Mouse (Mus musculus): ENCODE data around the gene Cnst. TPM values are rescaled to one million over a fixed set of nuclear protein-coding genes. Genes with fewer than 3 reads are reported as not detected.

Gene Cnst
- polyA plus RNA-seq, 1 experiment from 2014 or later: 10.4 TPM

DNA sequence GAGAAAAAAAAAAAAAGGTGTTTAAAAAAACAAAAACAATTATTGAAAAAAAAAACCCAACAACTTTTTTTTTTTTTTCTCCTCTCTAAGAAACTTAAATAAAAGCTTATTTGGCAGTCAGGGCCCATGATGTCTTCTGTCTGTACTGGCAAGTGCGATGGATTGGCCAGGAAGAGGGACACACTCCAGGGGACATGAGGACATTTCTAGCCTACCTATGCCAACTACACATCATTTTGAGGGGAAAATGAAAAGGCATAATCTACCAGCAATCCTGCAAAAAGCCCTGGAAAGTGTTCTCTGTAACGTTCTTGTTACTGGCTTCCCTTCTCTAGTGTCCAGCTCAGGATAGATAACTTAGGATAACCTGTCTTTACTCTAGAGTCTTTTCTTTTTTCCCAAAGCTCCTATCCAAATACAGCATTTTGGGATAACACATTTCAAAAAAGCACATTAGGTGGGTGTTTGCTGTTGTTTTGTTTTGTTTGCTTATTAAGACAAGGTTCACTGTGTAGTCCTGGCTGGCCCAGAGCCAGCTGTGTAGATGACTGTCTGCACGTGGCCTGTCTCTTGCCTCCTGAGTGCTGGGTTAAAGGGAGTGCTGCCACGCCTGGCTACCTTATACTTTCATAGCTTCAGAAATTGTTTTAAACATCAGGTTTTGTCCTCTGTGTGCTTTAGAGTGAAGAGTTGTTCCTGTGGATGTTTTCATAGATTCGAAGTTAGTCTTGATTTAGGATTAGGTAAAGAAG is 7.2 kb downstream of the Cnst start:
- POLR2A ChIA-PET: interaction anchor here (0.7 kb wide), 1 partner anchor 1195 kb away, joined by 3 read pairs; no protein-coding TSS in a partner anchor

GRCm38 (mm10) chr1:179553949-179554347 is 7.8 kb downstream of the Cnst start:
- no peaks in the 10 kb centered on the region for H3K27me3 ChIP-seq
- CTCF ChIA-PET: interaction anchor here (1.3 to 1.9 kb wide), 3 partner anchors 51 to 70 kb away, joined by 3 to 4 read pairs (median 4); no protein-coding TSS in a partner anchor
- no peak for TF ChIP-seq CTCF (IDR thresholded peaks at IDR 0.05)
- in situ Hi-C loops (cut with MboI; ENCODE audit: low pct_unique_long_range_greater_than_20kb): no loop called here
- ATAC-seq: no peak
- POLR2A ChIA-PET: no interaction called here
- DNase-seq (ENCODE audit: low read depth, low spot score): no peak

More for the DNA sequence above, 7.2 kb downstream of the Cnst start:
- in situ Hi-C loops (cut with MboI; ENCODE audit: low pct_unique_long_range_greater_than_20kb): no loop called here
- no peaks in the 10 kb centered on the region for H3K27me3 ChIP-seq
- no peak for TF ChIP-seq CTCF (IDR thresholded peaks at IDR 0.05)
- ATAC-seq (no peak), DNase-seq (ENCODE audit: low read depth, low spot score) (no peak)
- CTCF ChIA-PET: interaction anchor here (1.3 to 1.9 kb wide), 3 partner anchors 51 to 70 kb away, joined by 3 to 4 read pairs (median 4); no protein-coding TSS in a partner anchor

DNA sequence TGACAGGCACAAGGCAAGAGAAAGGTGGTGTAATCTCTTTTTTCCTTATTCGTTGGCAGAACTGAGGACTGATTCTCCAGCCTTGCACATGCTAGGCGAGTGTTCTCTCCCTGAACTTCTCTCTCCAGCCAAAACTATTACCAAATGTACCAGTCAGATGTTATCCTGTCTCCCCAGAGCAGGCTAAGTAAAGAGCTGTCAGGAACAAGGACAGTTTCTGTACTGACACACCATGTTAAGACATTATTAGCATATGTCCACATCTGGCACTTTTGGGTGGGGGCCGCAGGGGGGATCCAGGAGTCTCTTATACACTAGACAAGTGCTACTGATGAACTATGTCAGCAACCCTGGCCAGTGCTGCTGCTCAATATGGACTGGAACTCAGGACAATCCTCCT is 10.8 kb downstream of the Cnst start:
- no peak for ATAC-seq
- ChIA-PET POLR2A (no interaction called here), CTCF (interaction anchor here (0.7 kb wide), 1 partner anchor 15 kb away, joined by 3 read pairs; no protein-coding TSS in a partner anchor)
- DNase-seq (ENCODE audit: low read depth, low spot score): no peak
- in situ Hi-C loops (cut with MboI; ENCODE audit: low pct_unique_long_range_greater_than_20kb): no loop called here
- H3K27me3 ChIP-seq: no peaks in the 10 kb centered on the region
- no peak for TF ChIP-seq CTCF (IDR thresholded peaks at IDR 0.05)

DNA sequence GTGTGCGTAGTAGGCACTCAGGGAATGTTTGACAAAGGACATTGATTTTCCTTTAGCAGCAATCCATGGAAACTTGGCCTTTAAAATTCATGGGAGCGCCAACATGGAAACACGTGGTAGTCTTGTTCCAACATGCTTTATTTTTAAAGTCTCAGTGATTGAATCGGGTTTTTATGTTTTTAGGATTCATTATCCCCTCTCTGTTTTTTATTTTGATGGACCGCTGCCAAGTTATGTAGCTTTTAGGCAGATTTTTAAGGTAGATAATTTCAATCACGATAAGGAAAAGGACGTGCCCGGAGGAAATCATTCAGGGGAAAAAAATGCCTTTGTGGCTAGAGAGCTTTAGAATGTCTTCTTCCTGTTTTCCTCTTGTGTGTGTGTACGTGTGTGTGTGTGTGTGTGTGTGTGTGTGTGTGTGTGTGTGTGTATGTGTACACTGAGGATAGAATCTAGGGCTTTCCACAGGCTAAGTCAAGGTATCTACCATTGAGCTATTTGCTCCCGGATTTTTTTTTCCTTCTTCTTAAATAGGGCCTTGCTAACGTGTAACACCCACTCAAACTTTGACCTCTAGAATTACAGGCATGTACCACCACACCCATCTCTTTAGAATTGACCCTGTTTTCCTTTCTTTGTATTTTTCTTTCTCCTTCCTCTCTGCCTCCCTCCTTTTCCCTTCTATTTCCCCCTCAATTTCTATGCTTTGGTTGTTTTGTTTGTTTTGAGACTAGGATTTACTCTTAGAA is 13.4 kb downstream of the Cnst start:
- no peaks in the 10 kb centered on the region for H3K27me3 ChIP-seq
- CTCF ChIA-PET: interaction anchor here (0.8 to 1.7 kb wide), 5 partner anchors 8 to 64 kb away, joined by 3 read pairs; no protein-coding TSS in a partner anchor
- no peak for TF ChIP-seq CTCF (IDR thresholded peaks at IDR 0.05)
- DNase-seq (ENCODE audit: low read depth, low spot score): no peak
- no peak for ATAC-seq
- POLR2A ChIA-PET: interaction anchor here (0.6 kb wide), 2 partner anchors 15 to 69 kb away, joined by 3 to 4 read pairs; no protein-coding TSS in a partner anchor
- in situ Hi-C loops (cut with MboI; ENCODE audit: low pct_unique_long_range_greater_than_20kb): no loop called here

- CTCF ChIA-PET: no interaction called here
- DNase-seq (ENCODE audit: low read depth, low spot score) (no peak), ATAC-seq (no peak)
- POLR2A ChIA-PET: no interaction called here
- in situ Hi-C loops (cut with MboI; ENCODE audit: low pct_unique_long_range_greater_than_20kb): no loop called here
- H3K27me3 ChIP-seq: no peaks in the 10 kb centered on the region
- no peak for TF ChIP-seq CTCF (IDR thresholded peaks at IDR 0.05)
These were observed 14.8 kb downstream of the Cnst start for GRCm38 (mm10) chr1:179560845-179561430.

- TF ChIP-seq CTCF (IDR thresholded peaks at IDR 0.05): no peak
- CTCF ChIA-PET: interaction anchor here (2.7 kb wide), 1 partner anchor 13 kb away, joined by 8 read pairs; no protein-coding TSS in a partner anchor
- no peaks in the 10 kb centered on the region for H3K27me3 ChIP-seq
- DNase-seq (ENCODE audit: low read depth, low spot score) (no peak), ATAC-seq (no peak)
- POLR2A ChIA-PET: interaction anchor here (0.6 kb wide), 1 partner anchor 51 kb away, joined by 3 read pairs; no protein-coding TSS in a partner anchor
- in situ Hi-C loops (cut with MboI; ENCODE audit: low pct_unique_long_range_greater_than_20kb): no loop called here
These were observed 17.0 kb downstream of the Cnst start for GRCm38 (mm10) chr1:179563211-179563610.

- no peak for ATAC-seq
- in situ Hi-C loops (cut with MboI; ENCODE audit: low pct_unique_long_range_greater_than_20kb): no loop called here
- CTCF ChIA-PET: interaction anchor here (2.7 kb wide), 1 partner anchor 13 kb away, joined by 8 read pairs; no protein-coding TSS in a partner anchor
- TF ChIP-seq CTCF (IDR thresholded peaks at IDR 0.05): no peak
- H3K27me3 ChIP-seq: no peaks in the 10 kb centered on the region
- POLR2A ChIA-PET: no interaction called here
- no peak for DNase-seq (ENCODE audit: low read depth, low spot score)
These were observed 17.8 kb downstream of the Cnst start for GRCm38 (mm10) chr1:179563926-179564325.

GRCm38 (mm10) chr1:179567558-179567957 is 21.4 kb downstream of the Cnst start:
- H3K27me3 ChIP-seq: no peaks in the 10 kb centered on the region
- DNase-seq (ENCODE audit: low read depth, low spot score): no peak
- in situ Hi-C loops (cut with MboI; ENCODE audit: low pct_unique_long_range_greater_than_20kb): no loop called here
- TF ChIP-seq CTCF (IDR thresholded peaks at IDR 0.05): no peak
- CTCF ChIA-PET: interaction anchor here (1.0 kb wide), 1 partner anchor 8 kb away, joined by 3 read pairs; no protein-coding TSS in a partner anchor
- POLR2A ChIA-PET: interaction anchor here (0.6 kb wide), 1 partner anchor 10 kb away, joined by 3 read pairs; no protein-coding TSS in a partner anchor
- no peak for ATAC-seq

GRCm38 (mm10) chr1:179568690-179569398 is 22.7 kb downstream of the Cnst start:
- DNase-seq (ENCODE audit: low read depth, low spot score): no peak
- TF ChIP-seq CTCF (IDR thresholded peaks at IDR 0.05): no peak
- ChIA-PET CTCF (interaction anchor here (1.1 kb wide), 1 partner anchor 22 kb away, joined by 3 read pairs; the partner anchor contains the start of genes Cnst and Tfb2m), POLR2A (no interaction called here)
- ATAC-seq: no peak
- in situ Hi-C loops (cut with MboI; ENCODE audit: low pct_unique_long_range_greater_than_20kb): no loop called here
- H3K27me3 ChIP-seq: no peaks in the 10 kb centered on the region

DNA sequence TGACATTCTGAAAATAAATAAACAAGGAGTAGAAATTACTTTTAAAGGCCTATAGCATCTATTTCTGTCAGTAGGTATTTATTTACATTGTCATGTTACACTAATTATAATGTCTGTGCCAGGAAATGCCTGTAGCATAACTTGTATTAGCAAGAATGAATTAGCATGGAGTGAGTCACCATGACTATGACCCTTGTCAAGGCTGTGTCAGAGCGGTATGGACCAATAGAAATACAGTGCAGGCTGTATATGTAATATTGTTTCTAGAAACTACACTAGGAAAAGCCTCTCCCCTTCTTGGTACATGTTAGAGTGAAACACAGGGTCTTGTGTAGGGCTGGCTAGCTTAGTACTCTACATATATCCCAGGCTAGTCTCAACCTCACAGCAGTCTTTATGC is 24.3 kb downstream of the Cnst start:
- DNase-seq (ENCODE audit: low read depth, low spot score): no peak
- TF ChIP-seq CTCF (IDR thresholded peaks at IDR 0.05): no peak
- ChIA-PET CTCF (interaction anchor here (1.7 kb wide), 1 partner anchor 14 kb away, joined by 6 read pairs; no protein-coding TSS in a partner anchor), POLR2A (no interaction called here)
- no peak for ATAC-seq
- no peaks in the 10 kb centered on the region for H3K27me3 ChIP-seq
- in situ Hi-C loops (cut with MboI; ENCODE audit: low pct_unique_long_range_greater_than_20kb): no loop called here

Data from Patski (cell line).